Mouse (Mus musculus) heart, embryonic 11.5 days (tissue): ENCODE measurements at regions not wholly inside any gene's neighbourhood (a gene's known extent, or its start where the extent isn't known, plus 50 kb on each side); places are given as distances from the start of the nearest gene placed in this dataset.

Experiments
- ATAC-seq: fragments of 200-750 bp; cut with Nextera tagmentation; replicated peaks from 2 replicates; pipeline ENCODE4 v1.8.0; 2017; ENCODE audit warnings: moderate library complexity; ENCODE audit not compliant: insufficient number of reproducible peaks, low FRiP score, low TSS enrichment
- H3K27ac ChIP-seq: fragments of 300-500 bp; sonication (generic); 2 replicates; pipeline ENCODE4 v1.5.1; 2014; ENCODE audit warnings: mild to moderate bottlenecking, low read depth, low read length
- H3K27me3 ChIP-seq: fragments of 300-500 bp; sonication (generic); 2 replicates; pipeline ENCODE4 v1.6.1; 2014; ENCODE audit warnings: mild to moderate bottlenecking, low read length, mixed read lengths; ENCODE audit not compliant: control insufficient read depth, insufficient read depth
- H3K36me3 ChIP-seq: fragments of 300-500 bp; sonication (generic); 2 replicates; pipeline ENCODE4 v1.6.1; 2014; ENCODE audit warnings: mild to moderate bottlenecking, low read length, moderate library complexity, mixed read lengths; ENCODE audit not compliant: control insufficient read depth, insufficient read depth
- H3K4me1 ChIP-seq: fragments of 300-500 bp; sonication (generic); 2 replicates; pipeline ENCODE4 v1.6.1; 2014; ENCODE audit warnings: low read length; ENCODE audit not compliant: control insufficient read depth, insufficient read depth
- H3K4me2 ChIP-seq: fragments of 300-500 bp; sonication (generic); 2 replicates; pipeline ENCODE4 v1.6.1; 2014; ENCODE audit warnings: mild to moderate bottlenecking, moderate library complexity
- H3K4me3 ChIP-seq: fragments of 300-500 bp; sonication (generic); 2 replicates; pipeline ENCODE4 v1.5.1; 2014; ENCODE audit warnings: low read depth, low read length
- H3K9ac ChIP-seq: fragments of 300-500 bp; sonication (generic); 2 replicates; pipeline ENCODE4 v1.6.1; 2014; ENCODE audit warnings: mild to moderate bottlenecking, low read depth, low read length, moderate library complexity
- H3K9me3 ChIP-seq: fragments of 300-500 bp; sonication (generic); replicated peaks from 2 replicates; pipeline ENCODE4 v1.6.1; 2016; ENCODE audit warnings: low read length; ENCODE audit not compliant: control insufficient read depth
- WGBS: fragments of 180-500 bp; shearing (Covaris S2); extraction: QIAGEN DNeasy Blood & Tissue Kit; methylation state at CpG from one replicate; pipeline ENCODE4 v1.1.7; 2014; ENCODE audit not compliant: insufficient replicate concordance; 5-methylcytosine and 5-hydroxymethylcytosine counted together

GRCm38 (mm10) chr10:83882119-83882890 lies 159.6 kb downstream of the 1500009L16Rik start:
- Histone ChIP-seq H3K4me2 (no peak overlapping the region), H3K9me3 (no peaks in the 10 kb centered on the region), H3K36me3 (no peaks in the 10 kb centered on the region), H3K27ac (0 out of 2 replicates have a peak overlapping the region, but pooled peaks have one; percentile 46), H3K27me3 (no peaks in the 10 kb centered on the region), H3K9ac (no peak overlapping the region), H3K4me3 (no peak overlapping the region), H3K4me1 (peaks cover 17% of the 10 kb centered on the region)
- ATAC-seq, result no peak
- 46% methylated on average over 17 of the region's 17 CpGs for WGBS

DNA sequence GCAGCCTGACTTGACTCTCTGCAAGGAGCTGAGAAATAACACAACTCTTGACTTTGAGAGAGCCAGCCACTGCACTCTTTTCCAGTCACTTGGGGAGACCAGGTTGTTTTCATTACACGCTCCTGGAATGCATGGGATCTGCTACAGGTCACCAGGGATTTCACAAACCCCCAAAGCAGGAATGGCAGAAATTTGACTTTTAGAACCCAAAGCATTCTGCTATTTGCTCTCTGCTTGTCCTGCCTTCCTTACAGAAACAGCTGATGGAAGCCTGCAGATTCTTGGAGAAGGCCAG lies 160.2 kb downstream of the 1500009L16Rik start:
- 55% methylated on average over 1 of the region's 1 CpGs for WGBS
- H3K36me3 ChIP-seq, result no peaks in the 10 kb centered on the region
- no peaks in the 10 kb centered on the region for H3K27me3 ChIP-seq
- H3K27ac ChIP-seq, result peak overlapping the region; percentile 41; the same call in 1 of the 2 replicates
- ATAC-seq, result no peak
- H3K9ac ChIP-seq, result no peak overlapping the region
- H3K4me2 ChIP-seq, result no peak overlapping the region
- peaks cover 17% of the 10 kb centered on the region for H3K4me1 ChIP-seq
- H3K4me3 ChIP-seq, result no peak overlapping the region
- H3K9me3 ChIP-seq, result no peaks in the 10 kb centered on the region

DNA sequence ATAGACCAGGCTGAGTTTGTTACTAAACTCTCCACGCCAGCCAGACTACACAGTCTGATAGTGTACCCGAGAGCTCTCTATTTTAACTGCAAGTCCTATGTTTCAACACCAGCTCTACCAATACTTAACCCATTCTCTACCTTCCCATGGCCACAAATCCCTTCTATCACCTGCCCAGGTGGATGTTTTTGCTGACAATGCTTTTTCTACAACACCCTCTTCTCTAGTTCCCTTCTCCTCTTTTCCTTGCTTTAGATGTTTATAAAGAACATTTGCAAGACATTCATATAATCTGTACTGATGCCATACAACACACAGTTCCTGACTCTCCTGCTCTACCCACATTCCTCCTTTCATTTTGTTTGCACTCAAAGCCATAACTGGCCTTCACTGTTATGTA lies 161.9 kb downstream of the 1500009L16Rik start:
- H3K27me3 ChIP-seq, result no peaks in the 10 kb centered on the region
- H3K27ac ChIP-seq, result no peak overlapping the region
- no peak overlapping the region for H3K4me2 ChIP-seq
- H3K4me3 ChIP-seq, result no peak overlapping the region
- no peak overlapping the region for H3K9ac ChIP-seq
- 75% methylated on average over 2 of the region's 2 CpGs for WGBS
- no peak for ATAC-seq
- H3K9me3 ChIP-seq, result no peaks in the 10 kb centered on the region
- H3K36me3 ChIP-seq, result no peaks in the 10 kb centered on the region
- peaks cover 17% of the 10 kb centered on the region for H3K4me1 ChIP-seq

GRCm38 (mm10) chr10:83888587-83888986 lies 165.9 kb downstream of the 1500009L16Rik start:
- no peaks in the 10 kb centered on the region for H3K27me3 ChIP-seq
- H3K27ac ChIP-seq, result no peak overlapping the region
- H3K4me1 ChIP-seq, result peaks cover 9% of the 10 kb centered on the region; the same call in 1 of the 2 replicates
- WGBS, result 68% methylated on average over 6 of the region's 6 CpGs
- H3K9me3 ChIP-seq, result no peaks in the 10 kb centered on the region
- no peaks in the 10 kb centered on the region for H3K36me3 ChIP-seq
- no peak overlapping the region for H3K9ac ChIP-seq
- H3K4me2 ChIP-seq, result no peak overlapping the region
- ATAC-seq, result no peak
- no peak overlapping the region for H3K4me3 ChIP-seq

DNA sequence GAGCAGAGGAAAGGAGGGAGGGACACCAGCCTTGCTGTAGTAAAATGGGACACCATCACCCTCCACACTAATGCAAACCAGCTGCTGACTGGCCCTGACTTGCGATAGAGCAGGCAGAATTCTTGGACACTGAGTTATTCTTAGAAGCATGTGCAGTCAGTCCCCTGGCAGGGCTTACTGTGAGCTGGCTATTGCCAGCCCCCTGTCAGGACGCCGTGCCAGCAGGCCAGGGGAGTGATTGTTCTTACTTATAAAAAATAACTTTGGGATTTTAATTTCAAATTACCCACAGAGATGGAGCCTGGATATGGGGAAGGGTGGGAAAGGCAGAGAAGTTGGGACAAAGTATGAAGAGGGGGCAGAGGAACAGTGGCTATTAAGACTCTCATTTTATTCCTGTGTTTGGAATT lies 173.1 kb downstream of the 1500009L16Rik start:
- H3K9ac ChIP-seq, result no peak overlapping the region
- 14% methylated on average over 3 of the region's 3 CpGs for WGBS
- H3K36me3 ChIP-seq, result no peaks in the 10 kb centered on the region

DNA sequence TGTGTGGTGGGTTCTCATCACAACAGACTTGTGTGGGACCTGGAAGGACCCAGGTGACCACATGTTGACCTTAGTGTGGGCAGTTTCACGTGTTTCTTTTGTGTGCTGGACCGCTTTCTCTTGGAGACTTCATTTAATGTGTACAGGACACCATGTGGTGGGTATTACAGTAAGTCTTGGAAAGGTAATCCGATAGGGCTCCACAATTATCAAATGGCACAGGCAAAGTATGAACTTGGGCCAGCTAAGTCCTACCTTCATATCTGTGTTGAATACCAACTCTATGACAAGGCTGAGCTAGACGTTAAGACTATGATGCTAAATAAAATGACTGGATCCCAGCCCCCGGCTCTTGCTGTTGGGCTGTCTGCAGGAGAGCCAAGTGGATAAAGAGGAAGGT lies 173.5 kb downstream of the 1500009L16Rik start:
- Histone ChIP-seq H3K27me3 (no peaks in the 10 kb centered on the region), H3K36me3 (no peaks in the 10 kb centered on the region), H3K4me1 (peaks cover 21% of the 10 kb centered on the region), H3K27ac (peak overlapping the region; percentile 84), H3K9ac (no peak overlapping the region), H3K4me3 (no peak overlapping the region), H3K9me3 (no peaks in the 10 kb centered on the region; the same call in 1 of the 2 replicates), H3K4me2 (0 out of 2 replicates have a peak overlapping the region, but pooled peaks have one; percentile 9)
- no peak; the same call in 1 of the 2 replicates for ATAC-seq
- 54% methylated on average over 5 of the region's 5 CpGs for WGBS

More for the DNA sequence above, 173.1 kb downstream of the 1500009L16Rik start:
- no peak overlapping the region for H3K4me3 ChIP-seq
- H3K27ac ChIP-seq, result peak overlapping the region; percentile 84
- H3K27me3 ChIP-seq, result no peaks in the 10 kb centered on the region
- 0 out of 2 replicates have a peak overlapping the region, but pooled peaks have one; percentile 9 for H3K4me2 ChIP-seq
- H3K4me1 ChIP-seq, result peaks cover 21% of the 10 kb centered on the region
- peak; percentile 65 for ATAC-seq
- no peaks in the 10 kb centered on the region; the same call in 1 of the 2 replicates for H3K9me3 ChIP-seq

DNA sequence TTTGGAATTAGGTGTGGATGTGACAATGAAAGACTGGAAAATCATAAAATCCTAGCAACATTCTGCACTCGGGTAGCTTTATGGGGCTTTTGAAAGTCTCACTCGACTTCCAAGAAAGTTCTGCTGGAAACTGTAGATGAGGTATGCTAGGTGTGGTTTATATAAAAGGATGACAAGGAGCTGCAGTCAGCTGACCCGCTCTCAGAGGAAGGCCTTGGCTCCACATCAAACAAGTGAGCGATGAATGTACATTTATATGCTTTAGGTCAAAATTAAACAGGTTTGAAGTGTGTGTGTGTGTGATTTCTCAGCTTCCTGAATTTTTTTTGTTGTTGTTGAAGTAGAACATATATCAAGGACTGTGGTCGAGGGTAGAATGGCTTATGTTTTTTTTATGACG lies 174.9 kb downstream of the 1500009L16Rik start:
- 81% methylated on average over 6 of the region's 6 CpGs for whole genome bisulfite sequencing
- H3K4me2 ChIP-seq, result no peak overlapping the region

GRCm38 (mm10) chr10:83906751-83907150 lies 184.1 kb downstream of the 1500009L16Rik start:
- ATAC-seq, result no peak
- 72% methylated on average over 8 of the region's 8 CpGs for WGBS
- Histone ChIP-seq H3K4me3 (no peak overlapping the region), H3K4me1 (0 out of 2 replicates have a peak, but pooled peaks cover 2% of the 10 kb centered on the region), H3K27ac (no peak overlapping the region), H3K27me3 (no peaks in the 10 kb centered on the region), H3K9me3 (no peaks in the 10 kb centered on the region), H3K36me3 (no peaks in the 10 kb centered on the region), H3K4me2 (no peak overlapping the region), H3K9ac (no peak overlapping the region)

More for the DNA sequence above, 174.9 kb downstream of the 1500009L16Rik start:
- Histone ChIP-seq H3K27me3 (no peaks in the 10 kb centered on the region), H3K27ac (no peak overlapping the region), H3K4me1 (peaks cover 21% of the 10 kb centered on the region), H3K4me3 (no peak overlapping the region), H3K9ac (no peak overlapping the region), H3K9me3 (no peaks in the 10 kb centered on the region; the same call in 1 of the 2 replicates), H3K36me3 (no peaks in the 10 kb centered on the region)
- no peak for ATAC-seq
